Comparison of ENCODE assay signal across 8 mouse cellular contexts in the genomic region with DNA sequence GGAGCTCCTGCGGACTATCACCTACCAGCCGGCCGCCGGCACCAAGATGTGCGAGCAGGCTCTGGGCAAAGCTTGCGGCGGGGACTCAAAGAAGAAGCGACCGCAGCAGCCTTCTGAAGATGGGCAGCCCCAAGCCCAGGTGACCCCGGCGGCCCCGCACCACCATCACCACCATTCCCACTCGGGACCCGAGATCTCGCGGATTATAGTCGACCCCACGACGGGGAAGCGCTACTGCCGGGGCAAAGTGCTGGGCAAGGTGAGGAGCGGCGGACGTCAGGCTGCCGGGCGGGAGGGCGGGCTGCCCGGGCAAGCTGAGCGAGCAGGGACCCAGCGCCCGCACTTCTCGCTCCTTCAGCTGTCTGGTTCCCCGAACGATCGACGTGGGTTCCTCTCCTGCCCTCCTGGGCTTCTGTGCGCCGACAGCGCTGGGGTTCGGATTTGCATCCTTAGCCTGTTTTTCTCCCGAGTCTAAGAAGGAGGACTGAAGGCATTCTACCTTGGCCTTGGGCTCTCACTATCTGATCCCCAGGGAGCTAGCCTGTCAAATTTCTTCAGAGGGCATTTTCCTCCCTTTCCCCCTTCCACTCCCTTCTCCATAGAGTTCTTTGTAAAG. TPM values are rescaled to one million over a fixed set of nuclear protein-coding genes. Genes with fewer than 3 reads are reported as not detected.
A peak's percentile ranks its signal among the peaks of the same experiment; 100 is the strongest.
DNase-seq lines count a peak whose midpoint lies in the region; ATAC-seq and TF ChIP-seq lines count a peak whose summit lies in the region.

No protein-coding gene starts in this region.

- peak; percentile 23 for DNase-seq in heart, adult 8-10 months (ENCODE audit: low spot score)
- no peak for DNase-seq in heart, postnatal 14 days
- DNase-seq in ES-CJ7 (ENCODE audit: low read depth, low spot score): peak; percentile 19
- peak; percentile 93 for DNase-seq in midbrain, embryonic 11.5 days (ENCODE audit: low spot score, missing footprints)
- DNase-seq in ovary, postnatal 10 days (ENCODE audit: low spot score): no peak

- peak overlapping the region; percentile 94 for H3K4me3 ChIP-seq in embryonic fibroblast, embryonic 13.5 days (ENCODE audit: insufficient read depth, low read length)
- peak overlapping the region; percentile 50 for H3K4me3 ChIP-seq in midbrain, embryonic 11.5 days (ENCODE audit: low read depth, low read length)

- H3K9ac ChIP-seq in midbrain, embryonic 11.5 days (ENCODE audit: low read length): peak overlapping the region; percentile 69

- TF ChIP-seq CTCF in embryonic fibroblast, embryonic 13.5 days (IDR thresholded peaks at IDR 0.05; ENCODE audit: borderline replicate concordance, insufficient read depth, low read length): no peak

- H3K27me3 ChIP-seq in midbrain, embryonic 11.5 days (ENCODE audit: control insufficient read depth, insufficient read depth, low read length): peaks cover 4% of the 10 kb centered on the region; the same call in 1 of the 2 replicates

- peak overlapping the region; percentile 83 for H3K27ac ChIP-seq in embryonic fibroblast, embryonic 13.5 days (ENCODE audit: insufficient read depth, low read length)
- H3K27ac ChIP-seq in midbrain, embryonic 11.5 days (ENCODE audit: low read depth, low read length): no peak overlapping the region; the same call in 1 of the 2 replicates

- H3K9me3 ChIP-seq in midbrain, embryonic 11.5 days (ENCODE audit: control insufficient read depth, low read length): no peaks in the 10 kb centered on the region

- no peak for TF ChIP-seq POLR2A in embryonic fibroblast, embryonic 13.5 days (IDR thresholded peaks at IDR 0.05; ENCODE audit: low read depth, low read length)

- intact Hi-C loops in heart, postnatal 14 days (cut with DNase I): loop anchor here (2.0 to 10.0 kb wide), 7 partner anchors 42 to 500 kb away; no protein-coding TSS in a partner anchor

- peak overlapping the region; percentile 99 for H3K4me2 ChIP-seq in midbrain, embryonic 11.5 days

- peaks cover 9% of the 10 kb centered on the region; the same call in 1 of the 2 replicates for H3K36me3 ChIP-seq in midbrain, embryonic 11.5 days (ENCODE audit: control insufficient read depth, insufficient read depth, low read length)

- under 1% methylated on average over 26 of the region's 41 CpGs for WGBS in midbrain, embryonic 11.5 days

- H3K4me1 ChIP-seq in embryonic fibroblast, embryonic 13.5 days (ENCODE audit: control insufficient read depth, insufficient read depth, low read length): 0 out of 2 replicates have a peak, but pooled peaks cover 2% of the 10 kb centered on the region
- no peaks in the 10 kb centered on the region for H3K4me1 ChIP-seq in midbrain, embryonic 11.5 days (ENCODE audit: control insufficient read depth, insufficient read depth, low read length)

- peak; percentile 1 for ATAC-seq in inflammation-experienced regulatory T-cells, adult 6 months
- no peak; the same call in 1 of the 2 replicates for ATAC-seq in midbrain, embryonic 11.5 days (ENCODE audit: low FRiP score)
- no peak for ATAC-seq in monocyte, adult 5-6 weeks (replicated peaks; ENCODE audit: insufficient number of reproducible peaks, low FRiP score, low TSS enrichment, poor library complexity, severe bottlenecking)

RNA-seq across cellular contexts. Expression of a gene that starts 0.4 kb away (rescaled TPM):
- 10 to 100 TPM; 19.7 to 26.0 (median 23.0) TPM for total RNA-seq in heart, adult 8-10 months (2022)
- 10 to 100 TPM; 35.4 to 35.5 TPM for total RNA-seq in heart, postnatal 14 days (2021)
- polyA plus RNA-seq in embryonic fibroblast, embryonic 13.5 days (2011; ENCODE audit: insufficient read length, low read depth, missing spikeins): 175 and 227 TPM in 2 replicates
- polyA plus RNA-seq in inflammation-experienced regulatory T-cells, adult 6 months (2017; shearing (Covaris generic)): 1 to 10 TPM; 1.6 to 4.5 (median 3.6) TPM
- 63.4 and 68.6 TPM in 2 replicates for polyA plus RNA-seq in midbrain, embryonic 11.5 days (2014; fragmentation: Nextera tagmentation; extraction: Ambion mirVana)
- 76.3 to 137 TPM (median 92.8 TPM) in 3 replicates for total RNA-seq in monocyte, adult 5-6 weeks (2017)

RNA-seq across cellular contexts. Expression of a gene that starts 38.3 kb away (rescaled TPM):
- under 1 TPM; 0.16 to 0.19 (median 0.17) TPM for total RNA-seq in heart, adult 8-10 months (2022)
- not detected for total RNA-seq in heart, postnatal 14 days (2021)
- polyA plus RNA-seq in embryonic fibroblast, embryonic 13.5 days (2011; ENCODE audit: insufficient read length, low read depth, missing spikeins): not detected in 2 replicates
- polyA plus RNA-seq in inflammation-experienced regulatory T-cells, adult 6 months (2017; shearing (Covaris generic)): under 1 TPM in 1 of 3 experiments, not detected in 2; 0.29 TPM
- 0.26 TPM in 1 of 2 replicates, not detected in the other for polyA plus RNA-seq in midbrain, embryonic 11.5 days (2014; fragmentation: Nextera tagmentation; extraction: Ambion mirVana)
- total RNA-seq in monocyte, adult 5-6 weeks (2017): 4.9 to 12.7 TPM (median 12.1 TPM) in 3 replicates

Comparison
In these comparisons a context has a peak if more than half of its experiments do, and no peak if none do; other contexts are left out.
1. DNase-seq: peak in heart, adult 8-10 months (single experiment), ES-CJ7 (single experiment) and midbrain, embryonic 11.5 days (single experiment); none in heart, postnatal 14 days (0 of 2) and ovary, postnatal 10 days (single experiment).